Mouse (Mus musculus): Measurements from ENCODE around the gene Abcc3. TPM values are rescaled to one million over a fixed set of nuclear protein-coding genes. Genes with fewer than 3 reads are reported as not detected.

The Abcc3 gene
- polyA plus RNA-seq, 2 experiments: 3.5 to 4.7 TPM

- TF ChIP-seq CTCF (IDR thresholded peaks at IDR 0.05; ENCODE audit: low read depth) (no peak), EP300 (IDR thresholded peaks at IDR 0.05; ENCODE audit: low read depth) (no peak)
- no peaks in the 10 kb centered on the region for H3K36me3 ChIP-seq (replicated peaks; ENCODE audit: control insufficient read depth, insufficient read depth, low read depth)
- no peak for DNase-seq (ENCODE audit: low read depth in 3 of 3, low spot score in 3 of 3)
- H3K27ac ChIP-seq: no peak overlapping the region
- no peak overlapping the region for H3K4me3 ChIP-seq (ENCODE audit: insufficient read depth in 1 of 2, low read depth in 2 of 2, low read length in 2 of 2)
- H3K4me2 ChIP-seq (ENCODE audit: low read depth): no peak overlapping the region
- no peak for ATAC-seq (ENCODE audit: insufficient read depth)
- H3K9ac ChIP-seq (replicated peaks): no peak overlapping the region
- 0 out of 4 replicates have a peak, but pooled peaks cover 0 to 2% of the 10 kb centered on the region in 2 experiments for H3K4me1 ChIP-seq (replicated peaks; ENCODE audit: control insufficient read depth in 2 of 2, insufficient read depth in 2 of 2, low read length in 1 of 2)
- no peaks in the 10 kb centered on the region for H3K9me3 ChIP-seq (ENCODE audit: control insufficient read depth, low read length)
- no peaks in the 10 kb centered on the region; the same call in 1 of the 2 replicates for H3K27me3 ChIP-seq (ENCODE audit: control insufficient read depth, insufficient read depth, low read length)
- WGBS (ENCODE audit: insufficient replicate concordance): 78% methylated on average over 5 of the region's 5 CpGs
Observed at GRCm38 (mm10) chr11:94362101-94362500, 30.7 kb downstream of the Abcc3 start.

- Histone ChIP-seq H3K27ac (no peak overlapping the region), H3K36me3 (replicated peaks; ENCODE audit: control insufficient read depth, insufficient read depth, low read depth) (no peaks in the 10 kb centered on the region), H3K4me2 (ENCODE audit: low read depth) (no peak overlapping the region), H3K27me3 (ENCODE audit: control insufficient read depth, insufficient read depth, low read length) (no peaks in the 10 kb centered on the region; the same call in 1 of the 2 replicates), H3K9ac (replicated peaks) (no peak overlapping the region), H3K9me3 (ENCODE audit: control insufficient read depth, low read length) (no peaks in the 10 kb centered on the region), H3K4me3 (ENCODE audit: insufficient read depth in 1 of 2, low read depth in 2 of 2, low read length in 2 of 2) (no peak overlapping the region), H3K4me1 (replicated peaks; ENCODE audit: control insufficient read depth in 2 of 2, insufficient read depth in 2 of 2, low read length in 1 of 2) (0 out of 4 replicates have a peak, but pooled peaks cover 0 to 2% of the 10 kb centered on the region in 2 experiments)
- DNase-seq (ENCODE audit: low read depth in 3 of 3, low spot score in 3 of 3) (no peak), ATAC-seq (ENCODE audit: insufficient read depth) (no peak)
- TF ChIP-seq CTCF (IDR thresholded peaks at IDR 0.05; ENCODE audit: low read depth): no peak
- TF ChIP-seq EP300 (IDR thresholded peaks at IDR 0.05; ENCODE audit: low read depth): no peak
- 67% methylated on average over 14 of the region's 14 CpGs for WGBS (ENCODE audit: insufficient replicate concordance)
Observed at GRCm38 (mm10) chr11:94361166-94361870, 31.5 kb downstream of the Abcc3 start.

GRCm38 (mm10) chr11:94359168-94359567 is 33.6 kb downstream of the Abcc3 start:
- no peaks in the 10 kb centered on the region for H3K36me3 ChIP-seq (replicated peaks; ENCODE audit: control insufficient read depth, insufficient read depth, low read depth)
- ATAC-seq (ENCODE audit: insufficient read depth) (no peak), DNase-seq (ENCODE audit: low read depth in 3 of 3, low spot score in 3 of 3) (no peak)
- H3K9ac ChIP-seq (replicated peaks): no peak overlapping the region
- TF ChIP-seq CTCF (IDR thresholded peaks at IDR 0.05; ENCODE audit: low read depth) (no peak), EP300 (IDR thresholded peaks at IDR 0.05; ENCODE audit: low read depth) (no peak)
- H3K4me2 ChIP-seq (ENCODE audit: low read depth): no peak overlapping the region
- no peak overlapping the region for H3K4me3 ChIP-seq (ENCODE audit: insufficient read depth in 1 of 2, low read depth in 2 of 2, low read length in 2 of 2)
- no peak overlapping the region for H3K27ac ChIP-seq
- 79% methylated on average over 12 of the region's 12 CpGs for WGBS (ENCODE audit: insufficient replicate concordance)
- no peaks in the 10 kb centered on the region for H3K4me1 ChIP-seq (replicated peaks; ENCODE audit: control insufficient read depth in 2 of 2, insufficient read depth in 2 of 2, low read length in 1 of 2)
- no peaks in the 10 kb centered on the region for H3K9me3 ChIP-seq (ENCODE audit: control insufficient read depth, low read length)
- no peaks in the 10 kb centered on the region; the same call in 1 of the 2 replicates for H3K27me3 ChIP-seq (ENCODE audit: control insufficient read depth, insufficient read depth, low read length)

- H3K4me3 ChIP-seq (ENCODE audit: insufficient read depth in 1 of 2, low read depth in 2 of 2, low read length in 2 of 2): no peak overlapping the region
- no peaks in the 10 kb centered on the region; the same call in 1 of the 2 replicates for H3K27me3 ChIP-seq (ENCODE audit: control insufficient read depth, insufficient read depth, low read length)
- ATAC-seq (ENCODE audit: insufficient read depth) (no peak), DNase-seq (ENCODE audit: low read depth in 3 of 3, low spot score in 3 of 3) (no peak)
- no peak overlapping the region for H3K4me2 ChIP-seq (ENCODE audit: low read depth)
- no peaks in the 10 kb centered on the region for H3K9me3 ChIP-seq (ENCODE audit: control insufficient read depth, low read length)
- peaks cover 6% of the 10 kb centered on the region in 2 experiments for H3K4me1 ChIP-seq (replicated peaks; ENCODE audit: control insufficient read depth in 2 of 2, insufficient read depth in 2 of 2, low read length in 1 of 2)
- TF ChIP-seq CTCF (IDR thresholded peaks at IDR 0.05; ENCODE audit: low read depth) (no peak), EP300 (IDR thresholded peaks at IDR 0.05; ENCODE audit: low read depth) (no peak)
- WGBS (ENCODE audit: insufficient replicate concordance): 70% methylated on average over 9 of the region's 9 CpGs
- no peak overlapping the region for H3K9ac ChIP-seq (replicated peaks)
- no peaks in the 10 kb centered on the region for H3K36me3 ChIP-seq (replicated peaks; ENCODE audit: control insufficient read depth, insufficient read depth, low read depth)
- H3K27ac ChIP-seq: no peak overlapping the region
Observed at GRCm38 (mm10) chr11:94355521-94356217, 37.1 kb downstream of the Abcc3 start.

GRCm38 (mm10) chr11:94351094-94351493 is 41.7 kb downstream of the Abcc3 start:
- H3K4me2 ChIP-seq (ENCODE audit: low read depth): peak overlapping the region; percentile 55
- H3K4me1 ChIP-seq (replicated peaks; ENCODE audit: control insufficient read depth in 2 of 2, insufficient read depth in 2 of 2, low read length in 1 of 2): peaks cover 16 to 25% of the 10 kb centered on the region in 2 experiments
- 15% methylated on average over 3 of the region's 3 CpGs for WGBS (ENCODE audit: insufficient replicate concordance)
- peak overlapping the region; percentile 29; the same call in 1 of the 2 replicates for H3K9ac ChIP-seq (replicated peaks)
- H3K27ac ChIP-seq: peak overlapping the region; percentile 67
- H3K27me3 ChIP-seq (ENCODE audit: control insufficient read depth, insufficient read depth, low read length): no peaks in the 10 kb centered on the region; the same call in 1 of the 2 replicates
- no peaks in the 10 kb centered on the region for H3K36me3 ChIP-seq (replicated peaks; ENCODE audit: control insufficient read depth, insufficient read depth, low read depth)
- H3K9me3 ChIP-seq (ENCODE audit: control insufficient read depth, low read length): no peaks in the 10 kb centered on the region
- TF ChIP-seq CTCF (IDR thresholded peaks at IDR 0.05; ENCODE audit: low read depth) (no peak), EP300 (IDR thresholded peaks at IDR 0.05; ENCODE audit: low read depth) (peak; percentile 77)
- DNase-seq (ENCODE audit: low read depth in 3 of 3, low spot score in 3 of 3) (peak; percentile 60 to 67 (median 66)), ATAC-seq (ENCODE audit: insufficient read depth) (peak; percentile 84)
- peak overlapping the region in 1 of 2 experiments; percentile 17; a peak in 1 of 4 replicates for H3K4me3 ChIP-seq (ENCODE audit: insufficient read depth in 1 of 2, low read depth in 2 of 2, low read length in 2 of 2)
